In genomic region chr2:166020026-166020425, GRCm38 (mm10) we compare ENCODE assay signal across 1 mouse cellular context.
TF ChIP-seq lines count a peak whose summit lies in the region.

No protein-coding gene starts in this region.

TF ChIP-seq in CH12.LX, 34 proteins besides CTCF, POLR2A, EP300 and RAD21 (continued from another document):
- TF ChIP-seq ZNF384 (IDR thresholded peaks at IDR 0.05; ENCODE audit: low read depth, low read length) = peak; percentile 89
- no peak for TF ChIP-seq NRF1 (IDR thresholded peaks at IDR 0.05; ENCODE audit: low read depth, low read length)
- TF ChIP-seq ELF1 (IDR thresholded peaks at IDR 0.05; ENCODE audit: low read depth, low read length) = no peak
- TF ChIP-seq MYC (IDR thresholded peaks at IDR 0.05; ENCODE audit: low read depth, low read length) = 0 out of 2 replicates have a peak, but pooled peaks have one; percentile 35
- no peak for TF ChIP-seq CHD2 (IDR thresholded peaks at IDR 0.05; ENCODE audit: low read length)
- TF ChIP-seq MEF2A (IDR thresholded peaks at IDR 0.05; ENCODE audit: borderline replicate concordance, low read depth, low read length) = no peak
- TF ChIP-seq NELFE (IDR thresholded peaks at IDR 0.05; ENCODE audit: low read depth, low read length) = no peak
- no peak for TF ChIP-seq SMC3 (IDR thresholded peaks at IDR 0.05; ENCODE audit: low read depth, low read length)
- peak; percentile 54 for TF ChIP-seq BHLHE40 (IDR thresholded peaks at IDR 0.05; ENCODE audit: low read depth, low read length)
- peak; percentile 92 for TF ChIP-seq JUND (conservative IDR thresholded peaks at IDR 0.05; ENCODE audit: low read depth, low read length)
- TF ChIP-seq HCFC1 (IDR thresholded peaks at IDR 0.05; ENCODE audit: low read depth, low read length) = no peak
